Mouse (Mus musculus): Measurements from ENCODE around the gene Myb. TPM values are rescaled to one million over a fixed set of nuclear protein-coding genes. Genes with fewer than 3 reads are reported as not detected.

Myb gene
- 47.0 TPM for total RNA-seq (2023)

DNA sequence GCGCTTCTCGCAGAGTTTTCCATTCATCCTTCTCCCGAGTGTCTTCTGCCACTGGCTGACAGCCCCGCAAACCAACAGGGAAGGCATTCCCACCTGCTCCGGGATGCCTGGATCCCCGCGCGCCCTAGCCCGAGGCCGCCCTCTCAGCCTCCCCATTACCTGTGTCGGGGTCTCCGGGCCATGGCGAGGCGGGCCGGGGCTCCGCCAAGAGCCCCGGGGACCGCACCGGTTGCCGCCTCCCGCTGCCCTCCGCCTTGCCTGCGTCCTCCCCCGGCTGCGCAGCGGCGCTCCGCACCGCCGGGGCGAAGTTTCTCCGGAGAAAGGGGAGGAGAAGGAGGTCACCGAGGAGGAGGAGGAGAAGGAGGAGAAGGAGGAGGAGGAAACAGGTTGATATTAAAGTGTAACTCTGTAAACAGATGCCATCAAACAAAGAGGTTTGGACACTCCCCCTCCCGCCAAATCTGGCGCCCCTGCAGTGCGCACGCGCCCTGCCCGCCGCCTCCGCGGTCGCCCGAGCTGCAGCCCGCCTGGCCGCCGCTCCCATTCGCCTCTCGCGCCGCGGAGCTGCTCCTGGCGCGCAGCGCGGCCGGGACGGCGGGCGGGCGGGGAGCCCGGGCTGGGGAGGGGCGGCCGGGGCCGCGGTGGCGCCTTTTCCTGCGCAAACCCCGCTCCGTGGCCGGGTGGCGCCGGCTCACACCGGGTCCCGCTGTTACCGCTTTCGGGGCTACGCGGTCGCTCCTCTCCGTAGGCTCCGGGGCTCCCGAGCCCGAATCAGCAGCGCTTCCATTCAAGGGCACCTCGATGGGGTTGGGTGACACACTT lies at the start of gene Myb:
Gene Myb, minus strand, starts transcription at position 448 of the 822 bp plus-strand sequence.

Other genes starting within 250 kb of the Myb start
- 11.1 TPM for gene Ahi1, start 208.4 kb downstream of the Myb start, total RNA-seq (2023)
- gene Hbs1l, start 135.0 kb upstream of the Myb start, total RNA-seq (2023): 155 TPM
- gene Aldh8a1, start 216.3 kb upstream of the Myb start, total RNA-seq (2023): 0.44 TPM